Mouse (Mus musculus): ENCODE data around the gene Eogt.

The Eogt gene

GRCm38 (mm10) chr6:97106106-97106505, 42.9 kb downstream of the Eogt start:
- no peak for DNase-seq (ENCODE audit: low spot score in 2 of 2)

DNA sequence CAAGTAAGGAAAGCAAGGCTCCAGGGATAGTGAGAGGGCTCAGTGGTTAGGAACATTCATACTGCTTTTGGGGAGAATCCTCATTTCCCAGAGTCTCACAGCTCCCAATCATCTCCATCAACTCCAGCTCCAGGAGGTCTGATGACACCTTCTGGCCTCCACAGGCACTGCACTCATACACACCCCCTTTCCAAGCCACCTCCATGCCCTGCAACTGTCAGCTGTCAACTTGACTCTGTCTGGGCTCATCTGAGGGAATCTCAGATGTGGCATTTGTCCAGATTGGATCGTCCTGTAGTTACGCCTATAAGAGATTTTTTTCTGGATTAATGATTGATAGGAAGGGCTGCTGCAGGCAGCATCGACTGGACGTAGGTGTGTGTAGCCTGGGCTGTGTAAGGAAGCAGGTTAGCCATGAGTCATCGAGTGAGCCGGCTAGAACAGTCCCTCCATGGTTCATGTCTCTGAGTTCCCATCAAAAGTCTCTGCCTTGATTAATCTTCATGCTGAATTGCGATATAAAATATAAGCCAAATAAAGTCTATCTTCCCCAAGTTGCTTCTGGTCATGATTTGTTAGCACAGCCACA, 44.6 kb downstream of the Eogt start:
- DNase-seq (ENCODE audit: low spot score in 2 of 2): no peak

- no peak for DNase-seq (ENCODE audit: low spot score in 2 of 2)
These were observed 46.9 kb downstream of the Eogt start for GRCm38 (mm10) chr6:97101958-97102702.

DNA sequence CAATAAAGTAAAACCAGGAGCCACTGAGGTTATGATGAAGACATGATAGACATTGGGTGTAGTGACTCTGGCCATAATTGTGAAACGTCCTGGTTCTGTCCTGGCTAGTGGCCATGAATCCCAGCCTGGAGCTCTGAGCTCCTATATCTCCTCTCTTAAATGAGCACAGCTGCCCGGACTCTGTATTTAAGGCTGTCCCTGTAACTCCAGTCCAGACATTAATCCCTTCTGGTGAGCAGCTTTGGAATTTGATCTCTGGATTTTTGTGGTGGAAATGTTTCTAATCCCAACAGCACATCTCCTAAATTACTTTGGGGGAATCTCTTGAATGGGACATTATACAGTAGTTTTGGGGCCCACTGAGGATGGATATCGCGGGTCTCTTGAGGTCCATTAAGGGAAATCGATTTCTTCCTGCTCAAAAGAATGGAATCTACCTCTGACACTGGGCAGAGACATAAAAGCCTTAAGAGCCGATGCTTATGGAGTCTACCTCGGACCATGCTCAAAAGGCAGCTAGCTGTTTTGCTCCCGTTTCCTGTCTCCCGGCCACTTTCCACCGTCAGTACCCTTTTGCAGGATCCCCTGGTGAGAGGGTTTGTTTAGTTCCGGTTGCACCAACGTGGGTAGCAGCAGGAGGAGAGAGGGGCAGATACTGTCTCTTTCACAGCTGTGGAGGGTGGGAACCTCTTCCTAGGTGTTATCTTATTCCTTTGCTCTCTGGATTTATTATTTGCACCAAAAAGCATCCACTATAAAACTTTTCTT, 47.6 kb downstream of the Eogt start:
- DNase-seq (ENCODE audit: low spot score in 2 of 2): no peak

DNA sequence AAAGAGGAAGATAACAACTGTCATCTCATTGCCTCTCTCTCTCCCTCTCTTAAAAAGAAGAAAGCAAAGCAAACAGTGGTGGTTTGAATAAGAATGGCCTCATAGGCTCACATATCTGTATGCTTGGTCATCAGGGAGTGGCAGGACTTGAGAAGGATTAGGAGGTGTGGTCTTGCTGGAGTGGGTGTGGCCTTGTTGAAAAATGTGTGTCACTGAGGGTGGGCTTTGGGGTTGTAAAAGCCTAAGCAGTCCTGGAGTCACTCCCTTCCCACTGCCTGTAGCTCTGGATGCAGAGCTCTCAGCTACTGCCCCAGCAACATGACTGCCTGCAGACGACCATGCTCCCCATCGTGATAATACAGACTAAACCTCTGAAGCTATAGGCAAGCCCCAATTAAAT, 66.6 kb downstream of the Eogt start:
- DNase-seq (ENCODE audit: low spot score in 2 of 2): no peak

DNA sequence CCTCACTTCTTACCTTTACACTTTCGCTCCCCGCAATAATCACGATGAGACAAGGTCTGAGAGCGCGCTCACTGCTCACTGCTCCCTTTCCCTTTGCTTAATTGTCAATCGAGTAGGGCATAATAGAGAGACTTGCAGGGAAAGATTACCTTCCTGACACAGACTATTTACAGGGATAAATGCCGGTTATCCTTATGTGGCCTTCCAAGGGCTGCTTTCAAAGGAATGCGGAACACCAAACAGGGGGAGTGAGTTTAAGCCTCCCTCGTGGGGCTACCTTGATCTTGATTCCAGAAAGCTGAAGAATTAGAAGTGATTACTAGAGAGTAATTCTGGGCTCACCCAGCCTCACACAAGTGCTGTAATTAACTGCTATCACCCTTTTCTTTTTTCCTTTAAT, 69.0 kb downstream of the Eogt start:
- DNase-seq (ENCODE audit: low spot score in 2 of 2): no peak

GRCm38 (mm10) chr6:97060074-97060681, 88.8 kb downstream of the Eogt start, which contains the start of gene Fam19a4:
Gene Fam19a4, minus strand, starts transcription at chr6:97060413.
- DNase-seq (ENCODE audit: low spot score in 2 of 2): no peak

Measured in urinary bladder, adult 18-20 months (tissue).